ENCODE assay signal across 8 mouse cellular contexts in the genomic region with DNA sequence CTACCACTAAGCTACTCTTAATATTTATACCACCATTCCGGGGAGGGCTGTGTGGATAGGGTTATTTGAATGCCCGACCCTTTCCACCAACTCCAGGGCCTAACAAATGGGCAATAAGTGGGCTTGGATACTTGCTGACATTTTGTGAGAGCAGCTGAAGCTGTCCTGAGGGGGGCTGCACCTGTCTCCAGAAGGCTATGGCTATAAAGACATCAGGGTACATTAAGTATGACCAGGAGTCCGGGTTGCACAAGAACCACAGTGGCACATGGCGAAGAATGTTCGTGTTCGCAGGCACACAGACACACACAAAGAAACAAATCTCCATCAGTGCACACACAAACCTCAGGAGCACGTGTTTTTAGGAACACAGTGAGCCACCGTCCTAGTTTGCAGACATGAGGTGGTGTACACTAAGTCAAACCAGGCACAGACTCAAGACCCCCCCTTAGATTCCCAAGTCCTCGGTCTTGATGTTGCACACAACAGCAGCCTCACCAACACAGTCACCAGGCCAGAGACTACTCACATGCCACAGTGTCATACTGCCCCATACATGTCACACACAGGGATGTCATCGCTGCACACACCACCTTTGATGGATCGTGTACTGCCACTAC. TPM values are rescaled to one million over a fixed set of nuclear protein-coding genes. Genes with fewer than 3 reads are reported as not detected.
DNase-seq lines count a peak whose midpoint lies in the region; ATAC-seq lines count a peak whose summit lies in the region.

No protein-coding gene starts in this region.

- peaks cover 36% of the 10 kb centered on the region for H3K36me3 ChIP-seq in kidney, embryonic 14.5 days (ENCODE audit: control insufficient read depth, insufficient read depth, low read length)
- H3K36me3 ChIP-seq in embryonic facial prominence, embryonic 12.5 days = peaks cover 53% of the 10 kb centered on the region
- peaks cover 23% of the 10 kb centered on the region for H3K36me3 ChIP-seq in midbrain, embryonic 16.5 days (ENCODE audit: control insufficient read depth, insufficient read depth, low read length)

- H3K27me3 ChIP-seq in kidney, embryonic 14.5 days (ENCODE audit: control insufficient read depth, insufficient read depth, low read length) = no peaks in the 10 kb centered on the region
- no peaks in the 10 kb centered on the region for H3K27me3 ChIP-seq in embryonic facial prominence, embryonic 12.5 days
- H3K27me3 ChIP-seq in midbrain, embryonic 16.5 days (ENCODE audit: control insufficient read depth, insufficient read depth, low read depth, low read length) = no peaks in the 10 kb centered on the region

- no peak for ATAC-seq in kidney, embryonic 14.5 days (ENCODE audit: low FRiP score, low TSS enrichment)
- ATAC-seq in embryonic facial prominence, embryonic 12.5 days (ENCODE audit: insufficient number of reproducible peaks, insufficient read depth, low FRiP score, low TSS enrichment) = no peak
- ATAC-seq in midbrain, embryonic 16.5 days = peak; percentile 3; the same call in 1 of the 2 replicates
- no peak for ATAC-seq in frontal cortex, adult (ENCODE audit: low TSS enrichment)

- H3K9ac ChIP-seq in kidney, embryonic 14.5 days (ENCODE audit: low read depth, low read length) = peak overlapping the region; percentile 87
- peak overlapping the region; percentile 77; the same call in 1 of the 2 replicates for H3K9ac ChIP-seq in embryonic facial prominence, embryonic 12.5 days
- H3K9ac ChIP-seq in midbrain, embryonic 16.5 days (ENCODE audit: low read depth, low read length) = peak overlapping the region; percentile 92

- H3K4me2 ChIP-seq in kidney, embryonic 14.5 days (replicated peaks; ENCODE audit: low read depth, low read length) = peak overlapping the region; percentile 51
- H3K4me2 ChIP-seq in embryonic facial prominence, embryonic 12.5 days (replicated peaks) = peak overlapping the region; percentile 76
- H3K4me2 ChIP-seq in midbrain, embryonic 16.5 days (ENCODE audit: low read length) = peak overlapping the region; percentile 95

- peak overlapping the region; percentile 97 for H3K27ac ChIP-seq in kidney, embryonic 14.5 days (ENCODE audit: low read depth, low read length)
- peak overlapping the region; percentile 96 for H3K27ac ChIP-seq in embryonic facial prominence, embryonic 12.5 days
- peak overlapping the region; percentile 98 for H3K27ac ChIP-seq in midbrain, embryonic 16.5 days (ENCODE audit: low read length)

- H3K4me1 ChIP-seq in kidney, embryonic 14.5 days (ENCODE audit: control insufficient read depth, insufficient read depth, low read length) = peaks cover 29% of the 10 kb centered on the region
- H3K4me1 ChIP-seq in embryonic facial prominence, embryonic 12.5 days = peaks cover 35% of the 10 kb centered on the region
- H3K4me1 ChIP-seq in midbrain, embryonic 16.5 days (ENCODE audit: control insufficient read depth, insufficient read depth, low read length) = peaks cover 39% of the 10 kb centered on the region

- H3K4me3 ChIP-seq in kidney, embryonic 14.5 days (ENCODE audit: low read length) = peak overlapping the region; percentile 73
- H3K4me3 ChIP-seq in embryonic facial prominence, embryonic 12.5 days = peak overlapping the region; percentile 77
- peak overlapping the region; percentile 80 for H3K4me3 ChIP-seq in midbrain, embryonic 16.5 days (ENCODE audit: low read depth, low read length)

- H3K9me3 ChIP-seq in kidney, embryonic 14.5 days (ENCODE audit: control insufficient read depth, low read length) = no peaks in the 10 kb centered on the region
- no peaks in the 10 kb centered on the region for H3K9me3 ChIP-seq in embryonic facial prominence, embryonic 12.5 days
- H3K9me3 ChIP-seq in midbrain, embryonic 16.5 days (replicated peaks; ENCODE audit: control insufficient read depth, low read length, poor library complexity, severe bottlenecking) = no peaks in the 10 kb centered on the region

- WGBS in kidney, embryonic 14.5 days = 73% methylated on average over 11 of the region's 11 CpGs
- 74% methylated on average over 11 of the region's 11 CpGs for WGBS in embryonic facial prominence, embryonic 12.5 days
- 78% methylated on average over 11 of the region's 11 CpGs for WGBS in midbrain, embryonic 16.5 days

- no peak for DNase-seq in kidney, postnatal 14 days
- DNase-seq in induced T-regulatory cell, adult 2 months (ENCODE audit: low read depth) = peak; percentile 42
- DNase-seq in ovary, postnatal 14 days (ENCODE audit: low spot score) = no peak
- DNase-seq in kidney, adult 8-10 months = no peak

RNA-seq across cellular contexts. Expression of a gene that starts 1.0 kb away (rescaled TPM):
- 33.1 and 37.8 TPM in 2 replicates for polyA plus RNA-seq in kidney, embryonic 14.5 days (2014; fragmentation: Nextera tagmentation; extraction: Ambion mirVana)
- polyA plus RNA-seq in embryonic facial prominence, embryonic 12.5 days (2016; fragmentation: Nextera tagmentation; extraction: Ambion mirVana) = 95.8 and 99.8 TPM in 2 replicates
- polyA plus RNA-seq in midbrain, embryonic 16.5 days (2015; fragmentation: Nextera tagmentation; extraction: Ambion mirVana) = 91.5 and 95.7 TPM in 2 replicates

RNA-seq across cellular contexts. Expression of a gene that starts 11.1 kb away (rescaled TPM):
- 51.5 and 60.2 TPM in 2 replicates for polyA plus RNA-seq in kidney, embryonic 14.5 days (2014; fragmentation: Nextera tagmentation; extraction: Ambion mirVana)
- polyA plus RNA-seq in embryonic facial prominence, embryonic 12.5 days (2016; fragmentation: Nextera tagmentation; extraction: Ambion mirVana) = 63.9 and 71.4 TPM in 2 replicates
- 104 and 106 TPM in 2 replicates for polyA plus RNA-seq in midbrain, embryonic 16.5 days (2015; fragmentation: Nextera tagmentation; extraction: Ambion mirVana)

RNA-seq across cellular contexts. Expression of a gene that starts 13.3 kb away (rescaled TPM):
- not detected in 2 replicates for polyA plus RNA-seq in kidney, embryonic 14.5 days (2014; fragmentation: Nextera tagmentation; extraction: Ambion mirVana)
- polyA plus RNA-seq in embryonic facial prominence, embryonic 12.5 days (2016; fragmentation: Nextera tagmentation; extraction: Ambion mirVana) = 0.49 and 0.67 TPM in 2 replicates
- polyA plus RNA-seq in midbrain, embryonic 16.5 days (2015; fragmentation: Nextera tagmentation; extraction: Ambion mirVana) = 0.54 and 0.72 TPM in 2 replicates

RNA-seq across cellular contexts. Expression of a gene that starts 13.4 kb away (rescaled TPM):
- polyA plus RNA-seq in kidney, embryonic 14.5 days (2014; fragmentation: Nextera tagmentation; extraction: Ambion mirVana) = 24.5 and 30.8 TPM in 2 replicates
- polyA plus RNA-seq in embryonic facial prominence, embryonic 12.5 days (2016; fragmentation: Nextera tagmentation; extraction: Ambion mirVana) = 38.8 and 50.4 TPM in 2 replicates
- 18.2 and 18.8 TPM in 2 replicates for polyA plus RNA-seq in midbrain, embryonic 16.5 days (2015; fragmentation: Nextera tagmentation; extraction: Ambion mirVana)

RNA-seq across cellular contexts. Expression of a gene that starts 14.1 kb away (rescaled TPM):
- not detected in 2 replicates for polyA plus RNA-seq in kidney, embryonic 14.5 days (2014; fragmentation: Nextera tagmentation; extraction: Ambion mirVana)
- polyA plus RNA-seq in embryonic facial prominence, embryonic 12.5 days (2016; fragmentation: Nextera tagmentation; extraction: Ambion mirVana) = 0.14 and 0.19 TPM in 2 replicates
- polyA plus RNA-seq in midbrain, embryonic 16.5 days (2015; fragmentation: Nextera tagmentation; extraction: Ambion mirVana) = 0.21 and 0.25 TPM in 2 replicates
